Mouse (Mus musculus) left cerebral cortex, adult 18-20 months (tissue): ENCODE data around the gene Brap. TPM values are rescaled to one million over a fixed set of nuclear protein-coding genes. Genes with fewer than 3 reads are reported as not detected.

ENCODE experiments used
- DNase-seq, 2 experiments: peaks; one replicate each; pipeline ENCODE4 v3.0.0; 2021 to 2022; ENCODE audit warnings: low spot score in 2 of 2, mixed read lengths in 1 of 2
- total RNA-seq, 2 experiments: library from RNA; stranded (reverse); gene quantifications; 2 replicates each; pipeline ENCODE4 v1.2.3; 2021

Gene Brap
- total RNA-seq, 2 experiments from 2014 or later, result 65.2 to 67.6 TPM

GRCm38 (mm10) chr5:121712934-121713538 lies 52.7 kb downstream of the Brap start:
- peak; percentile 17 to 28 for DNase-seq

GRCm38 (mm10) chr5:121714331-121714730 lies 54.0 kb downstream of the Brap start:
- no peak for DNase-seq

DNA sequence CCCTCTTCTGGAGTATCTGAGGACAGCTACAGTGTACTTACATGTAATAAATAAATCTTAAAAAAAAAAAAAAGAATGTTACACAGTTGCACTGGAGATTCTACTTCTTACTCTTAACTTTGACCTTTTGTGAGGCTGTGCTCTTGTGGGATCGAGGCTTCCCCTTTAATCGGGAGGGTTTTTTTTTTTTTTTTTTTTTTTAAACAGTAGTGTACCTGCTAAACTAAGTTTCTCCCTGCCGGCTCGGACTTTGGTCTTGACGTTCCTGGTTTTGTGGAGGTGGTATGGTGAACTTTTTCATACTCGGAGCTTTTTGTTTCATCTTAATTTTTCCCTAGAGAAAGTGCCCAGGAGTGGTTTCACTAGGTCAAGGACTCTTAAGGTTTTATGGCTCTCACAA lies 54.6 kb downstream of the Brap start:
- DNase-seq, result no peak

GRCm38 (mm10) chr5:121718462-121718861 lies 58.1 kb downstream of the Brap start:
- no peak for DNase-seq

GRCm38 (mm10) chr5:121720888-121721585 lies 60.7 kb downstream of the Brap start:
- DNase-seq, result no peak

- no peak for DNase-seq
Measured at GRCm38 (mm10) chr5:121721841-121722240, 61.5 kb downstream of the Brap start.

DNA sequence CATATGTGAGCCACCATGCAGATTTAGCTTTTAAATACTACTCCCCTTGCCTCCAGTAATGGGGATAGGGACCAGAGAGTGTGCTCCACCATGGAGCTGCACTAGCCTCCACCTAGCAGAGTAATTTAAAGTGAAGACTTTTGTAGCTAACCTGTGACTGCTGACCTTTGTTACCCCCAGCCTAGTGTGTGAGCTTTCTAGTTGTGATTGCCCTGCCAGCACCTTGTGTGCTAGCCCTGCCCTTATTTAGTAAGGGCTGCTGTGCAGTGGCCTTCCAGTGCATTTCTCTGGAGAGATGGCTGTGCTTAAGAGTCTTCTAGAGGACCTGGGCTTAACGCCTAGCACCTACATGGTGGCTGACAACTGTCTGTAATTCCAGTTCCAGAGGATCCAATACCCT lies 64.3 kb downstream of the Brap start:
- no peak for DNase-seq

DNA sequence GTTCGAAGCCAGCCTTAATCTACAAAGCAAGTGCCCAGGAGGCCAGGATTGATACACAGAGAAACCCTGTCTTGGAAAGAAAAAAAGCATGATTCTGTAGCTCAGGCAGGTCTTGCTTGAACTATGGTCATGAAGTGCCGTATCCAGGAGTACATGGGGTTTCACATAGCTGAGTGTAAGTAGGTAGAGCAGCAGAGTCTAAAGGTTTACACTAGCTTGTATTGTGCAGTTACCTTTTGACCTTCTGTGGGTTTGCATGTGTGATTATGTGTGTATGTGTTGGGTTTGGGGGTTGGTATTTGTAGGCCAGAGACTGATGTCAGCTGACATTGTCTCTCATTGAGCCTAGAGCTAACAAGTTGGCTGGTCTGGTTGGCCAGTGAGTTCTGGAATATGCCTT lies 69.7 kb downstream of the Brap start:
- no peak for DNase-seq

- DNase-seq, result no peak
Measured at GRCm38 (mm10) chr5:121736641-121737040, 76.3 kb downstream of the Brap start.

Other genes starting within 250 kb of the Brap start
- 1 to 10 TPM; 6.6 to 6.9 TPM for gene Tmem116, start 208.7 kb upstream of the Brap start, total RNA-seq
- gene Erp29, start 208.1 kb upstream of the Brap start, total RNA-seq, result 100 to 1,000 TPM; 136 to 145 TPM
- gene Adam1b, start 157.1 kb upstream of the Brap start, total RNA-seq, result under 1 TPM in 1 of 2 experiments, not detected in 1; 0.16 TPM
- gene Adam1a, start 115.1 kb upstream of the Brap start, total RNA-seq, result 10 to 100 TPM; 11.6 to 11.8 TPM
- gene Gm42878, start 115.1 kb upstream of the Brap start, total RNA-seq, result not detected
- gene Mapkapk5, start 114.7 kb upstream of the Brap start, total RNA-seq, result 10 to 100 TPM; 64.6 to 71.1 TPM
- 100 to 1,000 TPM; 128 to 130 TPM for gene Aldh2, start 66.7 kb upstream of the Brap start, total RNA-seq
- gene Acad12, start 41.6 kb upstream of the Brap start, total RNA-seq, result 1 to 10 TPM; 6.0 to 6.2 TPM
- gene Acad10, start within 50 bp of the Brap start, total RNA-seq, result 1 to 10 TPM; 4.5 to 5.3 TPM
- gene Atxn2, start 50.8 kb downstream of the Brap start, total RNA-seq, result 100 to 1,000 TPM; 215 to 226 TPM
- gene Sh2b3, start 177.1 kb downstream of the Brap start, total RNA-seq, result 10 to 100 TPM; 24.3 to 26.4 TPM
- gene Pheta1, start 188.4 kb downstream of the Brap start, total RNA-seq, result 10 to 100 TPM in 1 of 2 experiments, 1 to 10 TPM in 1; 9.8 to 10.1 TPM